Mouse (Mus musculus) neural tube, embryonic 11.5 days (tissue): Measurements from ENCODE around the gene Pard3. TPM values are rescaled to one million over a fixed set of nuclear protein-coding genes. Genes with fewer than 3 reads are reported as not detected.

ENCODE experiments used
- ATAC-seq: fragments of 200-750 bp; cut with Nextera tagmentation; 2 replicates; pipeline ENCODE4 v1.8.0; 2017; ENCODE audit warnings: moderate number of reproducible peaks, mild to moderate bottlenecking, moderate TSS enrichment, moderate library complexity; ENCODE audit not compliant: insufficient read depth, low FRiP score, low TSS enrichment
- DNase-seq: peaks from one replicate; pipeline ENCODE4 v3.0.0-alpha.2; 2015; ENCODE audit warnings: low spot score
- H3K27ac ChIP-seq: fragments of 300-500 bp; sonication (generic); 2 replicates; pipeline ENCODE4 v1.5.1; 2014; ENCODE audit warnings: low read depth, mild to moderate bottlenecking, low read length
- H3K27me3 ChIP-seq: fragments of 300-500 bp; sonication (generic); 2 replicates; pipeline ENCODE4 v1.6.1; 2014; ENCODE audit warnings: mild to moderate bottlenecking, low read length, mixed read lengths; ENCODE audit not compliant: control insufficient read depth, insufficient read depth
- H3K36me3 ChIP-seq: fragments of 300-500 bp; sonication (generic); 2 replicates; pipeline ENCODE4 v1.6.1; 2014; ENCODE audit warnings: mild to moderate bottlenecking, low read length, moderate library complexity, mixed read lengths; ENCODE audit not compliant: control insufficient read depth, insufficient read depth
- H3K4me1 ChIP-seq: fragments of 300-500 bp; sonication (generic); 2 replicates; pipeline ENCODE4 v1.6.1; 2014; ENCODE audit warnings: low read length, mixed read lengths; ENCODE audit not compliant: control insufficient read depth, insufficient read depth
- H3K4me2 ChIP-seq: fragments of 300-500 bp; sonication (generic); 2 replicates; pipeline ENCODE4 v1.6.1; 2014; ENCODE audit warnings: low read depth, mild to moderate bottlenecking, moderate library complexity
- H3K4me3 ChIP-seq: fragments of 300-500 bp; sonication (generic); 2 replicates; pipeline ENCODE4 v1.5.1; 2014; ENCODE audit warnings: low read depth, low read length
- H3K9ac ChIP-seq: fragments of 300-500 bp; sonication (generic); 2 replicates; pipeline ENCODE4 v1.6.1; 2014; ENCODE audit warnings: mild to moderate bottlenecking, low read length
- H3K9me3 ChIP-seq: fragments of 300-500 bp; sonication (generic); 2 replicates; pipeline ENCODE4 v1.6.1; 2016; ENCODE audit warnings: low read length; ENCODE audit not compliant: control insufficient read depth
- WGBS: fragments of 180-500 bp; shearing (Covaris S2); extraction: QIAGEN DNeasy Blood & Tissue Kit; methylation state at CpG from one replicate; pipeline ENCODE4 v1.1.7; 2014; 5-methylcytosine and 5-hydroxymethylcytosine counted together
- polyA plus RNA-seq: library from polyadenylated mRNA; unstranded; fragments of >200 nt; fragmentation: Nextera tagmentation; extraction: Ambion mirVana; gene quantifications from 2 replicates; pipeline ENCODE4 v1.2.1, GENCODE M21; 2014

Gene Pard3
- polyA plus RNA-seq, 1 experiment from 2014 or later: 37.5 TPM

GRCm38 (mm10) chr8:127185897-127186296 lies 122.2 kb downstream of the Pard3 start:
- no peak for ATAC-seq

GRCm38 (mm10) chr8:127188671-127189070 lies 125.0 kb downstream of the Pard3 start:
- Histone ChIP-seq H3K36me3 (no peaks in the 10 kb centered on the region), H3K27ac (no peak overlapping the region), H3K9me3 (no peaks in the 10 kb centered on the region), H3K4me2 (no peak overlapping the region), H3K9ac (no peak overlapping the region), H3K4me1 (peaks cover 10% of the 10 kb centered on the region), H3K27me3 (no peaks in the 10 kb centered on the region), H3K4me3 (no peak overlapping the region)
- DNase-seq: no peak
- no peak for ATAC-seq

More at GRCm38 (mm10) chr8:127185897-127186296, 122.2 kb downstream of the Pard3 start:
- Histone ChIP-seq H3K9me3 (no peaks in the 10 kb centered on the region), H3K4me3 (no peak overlapping the region), H3K9ac (no peak overlapping the region), H3K27me3 (no peaks in the 10 kb centered on the region), H3K4me2 (no peak overlapping the region), H3K36me3 (no peaks in the 10 kb centered on the region), H3K27ac (no peak overlapping the region), H3K4me1 (peaks cover 12% of the 10 kb centered on the region)
- no peak for DNase-seq
- WGBS: 73% methylated on average over 7 of the region's 7 CpGs

DNA sequence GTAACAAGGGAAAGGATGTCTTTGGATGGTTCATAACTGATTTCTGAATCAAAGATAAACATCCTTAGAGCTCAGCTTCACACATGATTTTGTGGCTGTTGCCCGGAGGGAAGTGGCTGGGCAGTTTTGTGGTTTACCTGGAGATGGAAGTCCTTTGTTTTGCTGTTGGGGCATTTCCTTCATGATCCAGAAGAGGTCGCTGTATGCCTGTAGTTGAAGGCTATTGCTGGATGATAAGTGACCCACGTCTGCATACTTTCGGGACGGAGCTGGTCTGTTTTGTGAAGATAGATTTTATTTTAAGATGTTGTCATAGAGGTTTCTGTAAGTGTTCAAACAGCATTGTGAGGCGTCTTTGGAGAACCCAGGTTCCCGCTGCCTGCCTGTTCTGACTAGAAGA lies 126.7 kb downstream of the Pard3 start:
- Histone ChIP-seq H3K4me1 (peaks cover 5% of the 10 kb centered on the region; the same call in 1 of the 2 replicates), H3K36me3 (no peaks in the 10 kb centered on the region), H3K9ac (no peak overlapping the region), H3K4me3 (no peak overlapping the region), H3K27ac (no peak overlapping the region), H3K9me3 (no peaks in the 10 kb centered on the region), H3K4me2 (no peak overlapping the region), H3K27me3 (no peaks in the 10 kb centered on the region)
- DNase-seq (peak; percentile 63), ATAC-seq (no peak)
- 57% methylated on average over 7 of the region's 7 CpGs for WGBS

DNA sequence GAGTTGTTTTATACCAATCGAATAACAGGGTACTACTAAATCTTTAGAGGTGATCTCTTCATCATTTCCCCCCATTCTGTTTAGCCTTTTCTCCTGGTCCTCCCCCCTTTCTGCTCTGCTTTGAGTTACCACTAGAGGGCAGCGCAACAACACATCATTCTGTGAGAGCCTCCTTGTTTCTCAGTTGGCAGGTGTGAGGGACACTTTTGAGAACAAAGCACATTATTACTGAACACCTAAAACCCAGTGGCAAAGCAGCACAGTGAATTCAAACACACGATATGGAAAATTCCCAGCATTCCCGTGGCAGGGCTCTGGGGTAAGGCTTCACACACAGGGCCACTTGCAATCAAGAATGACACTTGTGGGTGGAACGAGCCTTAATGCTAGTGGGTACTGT lies 127.7 kb downstream of the Pard3 start:
- WGBS: 38% methylated on average over 5 of the region's 5 CpGs
- Histone ChIP-seq H3K4me2 (no peak overlapping the region), H3K27ac (0 out of 2 replicates have a peak overlapping the region, but pooled peaks have one; percentile 29), H3K27me3 (no peaks in the 10 kb centered on the region), H3K4me1 (no peaks in the 10 kb centered on the region; the same call in 1 of the 2 replicates), H3K9ac (no peak overlapping the region), H3K4me3 (no peak overlapping the region), H3K9me3 (no peaks in the 10 kb centered on the region), H3K36me3 (no peaks in the 10 kb centered on the region)
- DNase-seq: peak; percentile 68
- ATAC-seq: 0 out of 2 replicates have a peak, but pooled peaks have one; percentile 14

GRCm38 (mm10) chr8:127191824-127192223 lies 128.1 kb downstream of the Pard3 start:
- H3K27me3 ChIP-seq: no peaks in the 10 kb centered on the region
- no peak overlapping the region for H3K4me2 ChIP-seq
- peaks cover 2% of the 10 kb centered on the region; the same call in 1 of the 2 replicates for H3K4me1 ChIP-seq
- no peaks in the 10 kb centered on the region for H3K9me3 ChIP-seq
- ATAC-seq (no peak), DNase-seq (no peak)
- H3K27ac ChIP-seq: peak overlapping the region; percentile 29; the same call in 1 of the 2 replicates
- H3K36me3 ChIP-seq: no peaks in the 10 kb centered on the region
- H3K9ac ChIP-seq: no peak overlapping the region
- no peak overlapping the region for H3K4me3 ChIP-seq
- 41% methylated on average over 6 of the region's 6 CpGs for WGBS

GRCm38 (mm10) chr8:127192331-127192730 lies 128.6 kb downstream of the Pard3 start:
- DNase-seq: no peak
- WGBS: 86% methylated on average over 10 of the region's 10 CpGs
- Histone ChIP-seq H3K9me3 (no peaks in the 10 kb centered on the region), H3K27me3 (no peaks in the 10 kb centered on the region), H3K4me1 (peaks cover 3% of the 10 kb centered on the region; the same call in 1 of the 2 replicates), H3K27ac (no peak overlapping the region; the same call in 1 of the 2 replicates), H3K4me3 (no peak overlapping the region), H3K4me2 (no peak overlapping the region), H3K9ac (no peak overlapping the region), H3K36me3 (no peaks in the 10 kb centered on the region)
- ATAC-seq: no peak

- H3K4me2 ChIP-seq: no peak overlapping the region
- DNase-seq (no peak), ATAC-seq (no peak)
- peaks cover 3% of the 10 kb centered on the region; the same call in 1 of the 2 replicates for H3K4me1 ChIP-seq
- no peak overlapping the region for H3K9ac ChIP-seq
- H3K27me3 ChIP-seq: no peaks in the 10 kb centered on the region
- no peaks in the 10 kb centered on the region for H3K36me3 ChIP-seq
- no peak overlapping the region for H3K27ac ChIP-seq
- H3K9me3 ChIP-seq: no peaks in the 10 kb centered on the region
- H3K4me3 ChIP-seq: no peak overlapping the region
- WGBS: 64% methylated on average over 6 of the region's 6 CpGs
These were observed 129.7 kb downstream of the Pard3 start for GRCm38 (mm10) chr8:127193375-127193774.

- Histone ChIP-seq H3K9ac (no peak overlapping the region), H3K27me3 (no peaks in the 10 kb centered on the region), H3K27ac (no peak overlapping the region), H3K4me3 (no peak overlapping the region), H3K9me3 (no peaks in the 10 kb centered on the region), H3K4me1 (peaks cover 3% of the 10 kb centered on the region; the same call in 1 of the 2 replicates), H3K36me3 (no peaks in the 10 kb centered on the region), H3K4me2 (no peak overlapping the region)
- no peak for ATAC-seq
- WGBS: 78% methylated on average over 15 of the region's 15 CpGs
- no peak for DNase-seq
These were observed 131.2 kb downstream of the Pard3 start for GRCm38 (mm10) chr8:127194786-127195407.
